ENCODE assay signal across 8 mouse cellular contexts in genomic region chr2:30067962-30068361, GRCm38 (mm10). TPM values are rescaled to one million over a fixed set of nuclear protein-coding genes. Genes with fewer than 3 reads are reported as not detected.
DNase-seq lines count a peak whose midpoint lies in the region; ATAC-seq and TF ChIP-seq lines count a peak whose summit lies in the region.

No protein-coding gene starts in this region.

- H3K27me3 ChIP-seq in heart, embryonic 12.5 days (replicated peaks): no peaks in the 10 kb centered on the region
- no peaks in the 10 kb centered on the region for H3K27me3 ChIP-seq in ES-Bruce4 (ENCODE audit: control insufficient read depth, insufficient read depth, low read length, poor library complexity, severe bottlenecking)
- H3K27me3 ChIP-seq in hindbrain, embryonic 10.5 days (ENCODE audit: insufficient read depth, poor library complexity, severe bottlenecking): no peaks in the 10 kb centered on the region
- H3K27me3 ChIP-seq in liver, postnatal 0 days (ENCODE audit: insufficient read depth, low read length): no peaks in the 10 kb centered on the region

- DNase-seq in heart, postnatal 4 days: no peak
- no peak for DNase-seq in hindbrain, embryonic 10.5 days (ENCODE audit: low spot score)
- no peak for DNase-seq in liver, postnatal 0 days
- no peak for DNase-seq in right cerebral cortex, adult 18-20 months
- DNase-seq in left cerebral cortex, postnatal 14 days (ENCODE audit: low spot score in 2 of 2): no peak

- intact Hi-C loops in left cerebral cortex, postnatal 14 days (cut with DNase I): no loop called here

- peak overlapping the region; percentile 67 for H3K4me2 ChIP-seq in heart, embryonic 12.5 days
- peak overlapping the region; percentile 95 for H3K4me2 ChIP-seq in liver, postnatal 0 days (ENCODE audit: low read depth, low read length)

- peak overlapping the region; percentile 99 for H3K9ac ChIP-seq in heart, embryonic 12.5 days
- H3K9ac ChIP-seq in ES-Bruce4 (ENCODE audit: low read depth, poor library complexity, severe bottlenecking): peak overlapping the region; percentile 100
- H3K9ac ChIP-seq in liver, postnatal 0 days (replicated peaks): peak overlapping the region; percentile 96

- peak overlapping the region; percentile 90 for H3K4me3 ChIP-seq in heart, embryonic 12.5 days
- peak overlapping the region; percentile 28 for H3K4me3 ChIP-seq in ES-Bruce4 (ENCODE audit: low read depth, low read length)
- peak overlapping the region; percentile 100 for H3K4me3 ChIP-seq in hindbrain, embryonic 10.5 days
- peak overlapping the region; percentile 96 for H3K4me3 ChIP-seq in liver, postnatal 0 days (ENCODE audit: low read depth, low read length)

- H3K36me3 ChIP-seq in heart, embryonic 12.5 days: peaks cover 37% of the 10 kb centered on the region
- H3K36me3 ChIP-seq in ES-Bruce4 (ENCODE audit: control insufficient read depth, insufficient read depth, low read length, poor library complexity, severe bottlenecking): peaks cover 59% of the 10 kb centered on the region
- H3K36me3 ChIP-seq in hindbrain, embryonic 10.5 days: peaks cover 43% of the 10 kb centered on the region
- peaks cover 23% of the 10 kb centered on the region for H3K36me3 ChIP-seq in liver, postnatal 0 days (replicated peaks; ENCODE audit: insufficient read depth, low read length)

- no peak for TF ChIP-seq EP300 in ES-Bruce4 (IDR thresholded peaks at IDR 0.05; ENCODE audit: insufficient read depth, low read depth, low read length)
- no peak for TF ChIP-seq EP300 in liver, postnatal 0 days (IDR thresholded peaks at IDR 0.05; ENCODE audit: low read depth)

- no peak for TF ChIP-seq CTCF in ES-Bruce4 (IDR thresholded peaks at IDR 0.05; ENCODE audit: low read depth, low read length)
- no peak for TF ChIP-seq CTCF in liver, postnatal 0 days (IDR thresholded peaks at IDR 0.05; ENCODE audit: low read depth)

- H3K4me1 ChIP-seq in heart, embryonic 12.5 days (replicated peaks): peaks cover 31% of the 10 kb centered on the region
- no peaks in the 10 kb centered on the region for H3K4me1 ChIP-seq in ES-Bruce4 (ENCODE audit: control insufficient read depth, insufficient read depth, low read length)
- peaks cover 40% of the 10 kb centered on the region for H3K4me1 ChIP-seq in hindbrain, embryonic 10.5 days (replicated peaks)
- peaks cover 28% of the 10 kb centered on the region for H3K4me1 ChIP-seq in liver, postnatal 0 days (ENCODE audit: insufficient read depth)

- 42% methylated on average over 7 of the region's 7 CpGs for WGBS in heart, embryonic 12.5 days
- WGBS in hindbrain, embryonic 10.5 days: 51% methylated on average over 7 of the region's 7 CpGs
- 29% methylated on average over 7 of the region's 7 CpGs for WGBS in liver, postnatal 0 days (ENCODE audit: insufficient replicate concordance)

- no peak overlapping the region for H3K27ac ChIP-seq in heart, embryonic 12.5 days (ENCODE audit: poor library complexity, severe bottlenecking)
- 0 out of 2 replicates have a peak overlapping the region, but pooled peaks have one; percentile 4 for H3K27ac ChIP-seq in ES-Bruce4 (ENCODE audit: insufficient read depth, low read length)
- H3K27ac ChIP-seq in hindbrain, embryonic 10.5 days: peak overlapping the region; percentile 100
- no peak overlapping the region for H3K27ac ChIP-seq in liver, postnatal 0 days (ENCODE audit: low read depth)

- no peak for ATAC-seq in heart, embryonic 12.5 days (ENCODE audit: insufficient number of reproducible peaks, low FRiP score)
- no peak for ATAC-seq in liver, postnatal 0 days
- no peak for ATAC-seq in CD4-positive, CD25-positive, alpha-beta regulatory T cell, adult 4 months

- no peak for TF ChIP-seq POLR2A in ES-Bruce4 (IDR thresholded peaks at IDR 0.05; ENCODE audit: insufficient read depth, low read length)

- no peaks in the 10 kb centered on the region for H3K9me3 ChIP-seq in heart, embryonic 12.5 days (replicated peaks)
- no peaks in the 10 kb centered on the region for H3K9me3 ChIP-seq in ES-Bruce4 (replicated peaks; ENCODE audit: control insufficient read depth, insufficient read depth, low read length, poor library complexity, severe bottlenecking)
- H3K9me3 ChIP-seq in hindbrain, embryonic 10.5 days: no peaks in the 10 kb centered on the region
- H3K9me3 ChIP-seq in liver, postnatal 0 days (ENCODE audit: low read length): no peaks in the 10 kb centered on the region

RNA-seq across cellular contexts. Expression of gene Pkn3, which starts 9.5 kb away (rescaled TPM):
- 19.6 and 21.5 TPM in 2 replicates for polyA plus RNA-seq in heart, embryonic 12.5 days (2016; fragmentation: Nextera tagmentation; extraction: Ambion mirVana)
- total RNA-seq in heart, postnatal 4 days (2021): 10 to 100 TPM; 15.3 to 17.9 TPM
- polyA plus RNA-seq in ES-Bruce4 (2011; ENCODE audit: insufficient read depth, insufficient read length, low read depth, missing spikeins): 15.2 and 17.2 TPM in 2 replicates
- 9.7 TPM in 2 replicates for polyA plus RNA-seq in hindbrain, embryonic 10.5 days (2016; fragmentation: Nextera tagmentation; extraction: Ambion mirVana)
- polyA plus RNA-seq in liver, postnatal 0 days (2015; fragmentation: Nextera tagmentation; extraction: Ambion mirVana): 0.75 and 1.0 TPM in 2 replicates
- 1 to 10 TPM; 1.8 to 2.2 TPM for total RNA-seq in left cerebral cortex, postnatal 14 days (2021)
- under 1 TPM; 0.16 to 0.48 TPM for polyA plus RNA-seq in CD4-positive, CD25-positive, alpha-beta regulatory T cell, adult 4 months (2017; shearing (Covaris generic))

RNA-seq across cellular contexts. Expression of gene Set, which starts 10.8 kb away (rescaled TPM):
- polyA plus RNA-seq in heart, embryonic 12.5 days (2016; fragmentation: Nextera tagmentation; extraction: Ambion mirVana): 297 and 306 TPM in 2 replicates
- 100 to 1,000 TPM; 174 to 185 TPM for total RNA-seq in heart, postnatal 4 days (2021)
- 1,058 and 1,233 TPM in 2 replicates for polyA plus RNA-seq in ES-Bruce4 (2011; ENCODE audit: insufficient read depth, insufficient read length, low read depth, missing spikeins)
- polyA plus RNA-seq in hindbrain, embryonic 10.5 days (2016; fragmentation: Nextera tagmentation; extraction: Ambion mirVana): 607 and 799 TPM in 2 replicates
- polyA plus RNA-seq in liver, postnatal 0 days (2015; fragmentation: Nextera tagmentation; extraction: Ambion mirVana): 115 and 116 TPM in 2 replicates
- 100 to 1,000 TPM; 171 to 193 TPM for total RNA-seq in left cerebral cortex, postnatal 14 days (2021)
- polyA plus RNA-seq in CD4-positive, CD25-positive, alpha-beta regulatory T cell, adult 4 months (2017; shearing (Covaris generic)): 100 to 1,000 TPM; 362 to 387 TPM

RNA-seq across cellular contexts. Expression of gene Wdr34, which starts 19.3 kb away (rescaled TPM):
- polyA plus RNA-seq in heart, embryonic 12.5 days (2016; fragmentation: Nextera tagmentation; extraction: Ambion mirVana): 15.8 and 15.9 TPM in 2 replicates
- 10 to 100 TPM; 15.2 to 15.8 TPM for total RNA-seq in heart, postnatal 4 days (2021)
- polyA plus RNA-seq in ES-Bruce4 (2011; ENCODE audit: insufficient read depth, insufficient read length, low read depth, missing spikeins): 20.6 and 22.2 TPM in 2 replicates
- polyA plus RNA-seq in hindbrain, embryonic 10.5 days (2016; fragmentation: Nextera tagmentation; extraction: Ambion mirVana): 27.3 and 36.7 TPM in 2 replicates
- 5.8 and 6.6 TPM in 2 replicates for polyA plus RNA-seq in liver, postnatal 0 days (2015; fragmentation: Nextera tagmentation; extraction: Ambion mirVana)
- 10 to 100 TPM; 42.6 to 47.8 TPM for total RNA-seq in left cerebral cortex, postnatal 14 days (2021)
- 1 to 10 TPM; 1.5 to 2.0 TPM for polyA plus RNA-seq in CD4-positive, CD25-positive, alpha-beta regulatory T cell, adult 4 months (2017; shearing (Covaris generic))

RNA-seq across cellular contexts. Expression of gene Zdhhc12, which starts 25.5 kb away (rescaled TPM):
- 49.8 and 50.4 TPM in 2 replicates for polyA plus RNA-seq in heart, embryonic 12.5 days (2016; fragmentation: Nextera tagmentation; extraction: Ambion mirVana)
- 10 to 100 TPM in 1 of 2 experiments, 1 to 10 TPM in 1; 7.8 to 10.6 TPM for total RNA-seq in heart, postnatal 4 days (2021)
- polyA plus RNA-seq in ES-Bruce4 (2011; ENCODE audit: insufficient read depth, insufficient read length, low read depth, missing spikeins): 39.0 and 41.2 TPM in 2 replicates
- polyA plus RNA-seq in hindbrain, embryonic 10.5 days (2016; fragmentation: Nextera tagmentation; extraction: Ambion mirVana): 37.6 and 41.5 TPM in 2 replicates
- 25.1 and 27.0 TPM in 2 replicates for polyA plus RNA-seq in liver, postnatal 0 days (2015; fragmentation: Nextera tagmentation; extraction: Ambion mirVana)
- total RNA-seq in left cerebral cortex, postnatal 14 days (2021): 10 to 100 TPM; 13.0 to 14.1 TPM
- 10 to 100 TPM; 32.3 to 44.9 TPM for polyA plus RNA-seq in CD4-positive, CD25-positive, alpha-beta regulatory T cell, adult 4 months (2017; shearing (Covaris generic))

RNA-seq across cellular contexts. Expression of gene Zer1, which starts 56.4 kb away (rescaled TPM):
- polyA plus RNA-seq in heart, embryonic 12.5 days (2016; fragmentation: Nextera tagmentation; extraction: Ambion mirVana): 5.7 and 6.1 TPM in 2 replicates
- 10 to 100 TPM; 24.3 to 24.9 TPM for total RNA-seq in heart, postnatal 4 days (2021)
- 33.8 and 35.1 TPM in 2 replicates for polyA plus RNA-seq in ES-Bruce4 (2011; ENCODE audit: insufficient read depth, insufficient read length, low read depth, missing spikeins)
- polyA plus RNA-seq in hindbrain, embryonic 10.5 days (2016; fragmentation: Nextera tagmentation; extraction: Ambion mirVana): 6.5 and 8.7 TPM in 2 replicates
- 1.6 and 1.8 TPM in 2 replicates for polyA plus RNA-seq in liver, postnatal 0 days (2015; fragmentation: Nextera tagmentation; extraction: Ambion mirVana)
- total RNA-seq in left cerebral cortex, postnatal 14 days (2021): 100 to 1,000 TPM; 135 to 139 TPM
- polyA plus RNA-seq in CD4-positive, CD25-positive, alpha-beta regulatory T cell, adult 4 months (2017; shearing (Covaris generic)): 10 to 100 TPM; 18.5 to 25.5 TPM

Comparison
In these comparisons a context has a peak if more than half of its experiments do, and no peak if none do; other contexts are left out.
1. H3K27ac ChIP-seq: peak in ES-Bruce4 (single experiment) and hindbrain, embryonic 10.5 days (single experiment); none in heart, embryonic 12.5 days (single experiment) and liver, postnatal 0 days (single experiment).
2. H3K4me3 ChIP-seq: peak in every context shown above with its lines; median percentile 100 in hindbrain, embryonic 10.5 days; 96 in liver, postnatal 0 days; 90 in heart, embryonic 12.5 days; 28 in ES-Bruce4.
3. Peak in every context shown above with its lines, with median percentiles within 50 percentile points of each other: H3K9ac ChIP-seq.